Mouse (Mus musculus): ENCODE measurements around the gene Fam53a. TPM values are rescaled to one million over a fixed set of nuclear protein-coding genes. Genes with fewer than 3 reads are reported as not detected.

Gene Fam53a
- polyA plus RNA-seq, 1 experiment from 2014 or later, result 74.5 TPM

DNA sequence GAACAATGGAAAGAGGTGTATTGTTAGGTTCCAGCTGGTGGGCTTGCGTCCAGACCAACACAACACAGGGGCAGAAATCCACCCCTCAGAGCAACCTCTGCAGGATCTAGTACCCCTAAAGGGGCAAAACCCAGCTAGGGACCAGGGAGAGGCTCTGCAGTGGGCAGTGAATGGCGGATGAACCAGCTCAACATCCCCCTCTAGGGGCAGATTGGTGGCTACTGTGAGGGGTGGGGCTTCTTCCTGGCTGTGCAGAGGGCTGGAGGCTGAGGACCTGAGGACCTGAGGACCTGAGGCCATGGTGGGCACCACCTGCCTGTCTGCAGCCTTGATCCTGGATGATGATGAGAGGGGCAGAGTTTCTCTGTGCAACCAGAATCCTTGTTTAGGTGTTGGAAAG lies 35.8 kb downstream of the Fam53a start:
- peak; percentile 48 for DNase-seq (ENCODE audit: low spot score)
- no peak for ATAC-seq (ENCODE audit: insufficient number of reproducible peaks, low FRiP score, low TSS enrichment, low read depth)

DNA sequence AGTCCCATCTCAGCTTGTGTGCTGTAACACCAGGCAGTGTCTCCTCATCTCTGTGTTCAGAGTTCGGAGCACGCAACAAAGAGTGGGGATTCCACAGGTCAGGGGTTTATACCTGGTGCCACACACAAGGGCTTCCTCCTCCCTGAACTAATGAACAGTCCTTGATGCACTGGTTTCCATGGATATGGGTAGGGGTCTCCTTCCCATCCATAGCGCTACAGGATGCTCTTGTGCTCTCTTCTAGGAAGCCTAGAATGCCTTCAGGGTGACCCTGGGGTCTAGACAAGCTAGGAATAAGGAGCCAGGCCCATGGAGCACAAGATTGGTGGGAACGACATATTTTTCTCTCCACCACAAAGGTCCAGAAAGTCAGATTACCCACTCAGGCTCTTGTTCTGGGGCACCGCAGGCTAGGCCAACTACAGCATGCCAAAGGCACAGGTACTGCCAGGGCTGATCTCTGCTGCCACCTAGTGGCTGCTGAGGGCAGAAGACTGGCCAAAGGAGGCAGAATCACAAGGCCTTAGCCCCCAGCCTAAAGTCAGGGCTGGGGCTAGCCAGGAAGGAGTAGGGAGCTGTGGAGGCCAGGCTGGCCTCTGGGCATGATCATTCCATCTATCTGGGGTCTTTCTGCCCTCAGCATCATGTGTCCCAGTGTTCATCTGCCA lies 40.1 kb downstream of the Fam53a start:
- H3K4me2 ChIP-seq (ENCODE audit: low read depth, severe bottlenecking), result no peak overlapping the region
- no peak overlapping the region for H3K4me3 ChIP-seq (ENCODE audit: low read depth, low read length)
- H3K36me3 ChIP-seq (ENCODE audit: control insufficient read depth, insufficient read depth, low read length), result no peaks in the 10 kb centered on the region
- H3K27ac ChIP-seq (replicated peaks; ENCODE audit: low read depth, low read length), result no peak overlapping the region
- H3K9me3 ChIP-seq (ENCODE audit: control insufficient read depth, low read length), result no peaks in the 10 kb centered on the region
- 64% methylated on average over 5 of the region's 5 CpGs for WGBS
- DNase-seq (ENCODE audit: low spot score), result peak; percentile 88
- H3K27me3 ChIP-seq (ENCODE audit: control insufficient read depth, insufficient read depth, low read length), result no peaks in the 10 kb centered on the region
- ATAC-seq (ENCODE audit: insufficient number of reproducible peaks, low FRiP score, low TSS enrichment, low read depth), result no peak
- no peak overlapping the region for H3K9ac ChIP-seq (ENCODE audit: low read length)
- no peaks in the 10 kb centered on the region for H3K4me1 ChIP-seq (ENCODE audit: control insufficient read depth, insufficient read depth, low read length)

More for the DNA sequence above, 35.8 kb downstream of the Fam53a start:
- H3K4me2 ChIP-seq (ENCODE audit: low read depth, severe bottlenecking), result no peak overlapping the region
- H3K4me3 ChIP-seq (ENCODE audit: low read depth, low read length), result no peak overlapping the region
- 39% methylated on average over 2 of the region's 2 CpGs for WGBS
- no peaks in the 10 kb centered on the region for H3K4me1 ChIP-seq (ENCODE audit: control insufficient read depth, insufficient read depth, low read length)
- H3K9ac ChIP-seq (ENCODE audit: low read length), result no peak overlapping the region
- no peaks in the 10 kb centered on the region for H3K9me3 ChIP-seq (ENCODE audit: control insufficient read depth, low read length)
- no peaks in the 10 kb centered on the region for H3K36me3 ChIP-seq (ENCODE audit: control insufficient read depth, insufficient read depth, low read length)
- H3K27ac ChIP-seq (replicated peaks; ENCODE audit: low read depth, low read length), result no peak overlapping the region
- no peaks in the 10 kb centered on the region for H3K27me3 ChIP-seq (ENCODE audit: control insufficient read depth, insufficient read depth, low read length)

DNA sequence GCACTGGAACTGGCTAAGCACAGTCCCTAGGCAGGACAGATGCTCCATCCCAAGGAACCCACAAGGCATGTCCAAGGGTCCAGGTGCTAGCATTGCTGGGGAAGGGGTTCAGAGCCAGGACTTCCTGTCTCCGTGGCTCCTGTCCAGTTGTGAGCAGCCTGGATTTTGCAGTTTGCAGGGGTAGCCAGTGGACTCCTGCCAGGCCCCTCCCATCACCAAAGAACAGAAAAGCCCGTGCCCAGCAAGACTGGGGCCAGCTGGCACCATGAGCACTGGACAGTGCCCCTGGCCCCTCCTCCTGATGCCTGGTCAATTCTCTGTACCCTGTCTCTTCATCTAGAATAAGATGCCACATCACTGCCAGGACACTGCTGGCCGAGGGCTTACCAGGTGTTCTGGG lies 41.4 kb downstream of the Fam53a start:
- ATAC-seq (ENCODE audit: insufficient number of reproducible peaks, low FRiP score, low TSS enrichment, low read depth) (no peak), DNase-seq (ENCODE audit: low spot score) (no peak)
- WGBS, result 82% methylated on average over 3 of the region's 3 CpGs
- Histone ChIP-seq H3K9me3 (ENCODE audit: control insufficient read depth, low read length) (no peaks in the 10 kb centered on the region), H3K36me3 (ENCODE audit: control insufficient read depth, insufficient read depth, low read length) (no peaks in the 10 kb centered on the region), H3K4me2 (ENCODE audit: low read depth, severe bottlenecking) (no peak overlapping the region), H3K27ac (replicated peaks; ENCODE audit: low read depth, low read length) (no peak overlapping the region), H3K4me3 (ENCODE audit: low read depth, low read length) (no peak overlapping the region), H3K9ac (ENCODE audit: low read length) (no peak overlapping the region), H3K27me3 (ENCODE audit: control insufficient read depth, insufficient read depth, low read length) (no peaks in the 10 kb centered on the region), H3K4me1 (ENCODE audit: control insufficient read depth, insufficient read depth, low read length) (no peaks in the 10 kb centered on the region)

DNA sequence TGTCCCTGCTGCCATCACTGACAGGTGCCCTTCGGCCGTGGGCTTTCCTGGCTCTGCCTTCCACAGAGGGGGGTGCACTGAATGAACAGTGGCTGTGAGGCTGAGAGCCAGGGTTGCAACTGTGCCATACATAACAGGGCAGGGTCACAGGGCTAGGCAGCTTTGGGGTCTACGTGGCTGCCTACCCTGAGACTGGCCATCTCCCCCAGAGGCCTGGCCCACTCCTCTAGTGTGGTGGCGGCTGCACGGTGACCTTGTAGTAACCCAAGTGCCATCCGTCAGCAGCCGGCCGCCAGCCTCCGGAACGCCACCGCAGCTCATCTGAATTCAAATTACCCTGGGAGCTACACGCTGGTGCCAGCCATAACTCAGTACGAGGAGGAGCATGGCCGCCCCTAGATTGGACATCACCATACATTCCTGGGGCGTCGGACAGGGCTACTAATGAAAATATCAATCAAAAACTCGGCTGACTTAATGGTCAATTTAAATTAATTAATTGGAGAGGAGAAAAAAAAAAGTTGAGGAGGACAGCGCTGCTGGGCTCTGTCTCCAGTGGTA lies 41.9 kb downstream of the Fam53a start:
- H3K27me3 ChIP-seq (ENCODE audit: control insufficient read depth, insufficient read depth, low read length), result no peaks in the 10 kb centered on the region
- H3K4me1 ChIP-seq (ENCODE audit: control insufficient read depth, insufficient read depth, low read length), result no peaks in the 10 kb centered on the region
- DNase-seq (ENCODE audit: low spot score) (no peak), ATAC-seq (ENCODE audit: insufficient number of reproducible peaks, low FRiP score, low TSS enrichment, low read depth) (no peak)
- H3K9me3 ChIP-seq (ENCODE audit: control insufficient read depth, low read length), result no peaks in the 10 kb centered on the region
- H3K36me3 ChIP-seq (ENCODE audit: control insufficient read depth, insufficient read depth, low read length), result no peaks in the 10 kb centered on the region
- H3K4me2 ChIP-seq (ENCODE audit: low read depth, severe bottlenecking), result no peak overlapping the region
- H3K27ac ChIP-seq (replicated peaks; ENCODE audit: low read depth, low read length), result no peak overlapping the region
- no peak overlapping the region for H3K9ac ChIP-seq (ENCODE audit: low read length)
- no peak overlapping the region for H3K4me3 ChIP-seq (ENCODE audit: low read depth, low read length)
- 73% methylated on average over 18 of the region's 18 CpGs for WGBS

DNA sequence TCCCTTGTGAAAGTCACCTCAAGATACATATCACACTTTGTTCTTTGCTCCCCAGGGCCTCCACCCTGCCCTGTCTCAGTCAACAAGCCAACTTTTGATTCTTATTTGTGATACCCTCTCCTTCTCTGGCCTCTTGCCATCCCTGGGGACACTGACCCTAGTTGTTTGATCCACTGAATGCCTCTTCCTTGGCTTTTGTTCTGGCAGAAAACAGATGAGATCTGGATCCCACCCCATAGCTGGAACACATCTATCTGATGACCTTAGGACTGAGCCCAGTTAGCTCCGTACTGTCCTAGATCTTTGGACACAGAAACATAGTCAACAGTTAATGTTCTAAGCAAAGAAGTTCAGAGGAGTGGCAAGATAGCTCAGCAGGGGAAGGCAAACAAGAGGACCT lies 49.1 kb downstream of the Fam53a start:
- no peak for DNase-seq (ENCODE audit: low spot score)
- Histone ChIP-seq H3K4me3 (ENCODE audit: low read depth, low read length) (no peak overlapping the region), H3K27ac (replicated peaks; ENCODE audit: low read depth, low read length) (no peak overlapping the region), H3K4me1 (ENCODE audit: control insufficient read depth, insufficient read depth, low read length) (no peaks in the 10 kb centered on the region), H3K4me2 (ENCODE audit: low read depth, severe bottlenecking) (no peak overlapping the region), H3K9me3 (ENCODE audit: control insufficient read depth, low read length) (no peaks in the 10 kb centered on the region), H3K36me3 (ENCODE audit: control insufficient read depth, insufficient read depth, low read length) (no peaks in the 10 kb centered on the region), H3K9ac (ENCODE audit: low read length) (no peak overlapping the region), H3K27me3 (ENCODE audit: control insufficient read depth, insufficient read depth, low read length) (no peaks in the 10 kb centered on the region)
- no peak for ATAC-seq (ENCODE audit: insufficient number of reproducible peaks, low FRiP score, low TSS enrichment, low read depth)
- WGBS, result 82% methylated on average over 1 of the region's 1 CpGs

DNA sequence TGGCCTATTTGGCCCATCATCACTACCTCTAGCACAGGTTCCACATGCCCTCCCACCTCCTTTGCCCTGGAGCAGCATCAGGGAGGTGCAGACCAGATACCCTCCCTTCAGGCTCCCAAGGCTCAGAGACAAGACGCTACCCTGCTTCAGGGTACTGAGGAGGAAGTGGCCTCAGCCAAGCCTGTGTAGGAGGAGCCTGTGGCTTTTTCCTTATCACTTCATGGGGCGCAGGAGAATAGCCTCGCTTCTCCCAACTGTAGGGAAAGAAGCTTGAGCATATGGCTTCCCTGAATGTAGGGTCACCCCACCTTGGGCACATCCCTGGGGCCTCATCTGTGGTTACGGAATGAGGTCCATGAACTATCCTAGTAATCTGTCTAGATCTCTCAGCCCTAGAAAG lies 55.2 kb downstream of the Fam53a start:
- Histone ChIP-seq H3K4me3 (ENCODE audit: low read depth, low read length) (no peak overlapping the region), H3K9ac (ENCODE audit: low read length) (no peak overlapping the region), H3K4me1 (ENCODE audit: control insufficient read depth, insufficient read depth, low read length) (no peaks in the 10 kb centered on the region), H3K9me3 (ENCODE audit: control insufficient read depth, low read length) (no peaks in the 10 kb centered on the region), H3K27ac (replicated peaks; ENCODE audit: low read depth, low read length) (no peak overlapping the region), H3K36me3 (ENCODE audit: control insufficient read depth, insufficient read depth, low read length) (no peaks in the 10 kb centered on the region), H3K4me2 (ENCODE audit: low read depth, severe bottlenecking) (no peak overlapping the region), H3K27me3 (ENCODE audit: control insufficient read depth, insufficient read depth, low read length) (no peaks in the 10 kb centered on the region)
- 81% methylated on average over 4 of the region's 4 CpGs for WGBS
- ATAC-seq (ENCODE audit: insufficient number of reproducible peaks, low FRiP score, low TSS enrichment, low read depth), result no peak
- no peak for DNase-seq (ENCODE audit: low spot score)

DNA sequence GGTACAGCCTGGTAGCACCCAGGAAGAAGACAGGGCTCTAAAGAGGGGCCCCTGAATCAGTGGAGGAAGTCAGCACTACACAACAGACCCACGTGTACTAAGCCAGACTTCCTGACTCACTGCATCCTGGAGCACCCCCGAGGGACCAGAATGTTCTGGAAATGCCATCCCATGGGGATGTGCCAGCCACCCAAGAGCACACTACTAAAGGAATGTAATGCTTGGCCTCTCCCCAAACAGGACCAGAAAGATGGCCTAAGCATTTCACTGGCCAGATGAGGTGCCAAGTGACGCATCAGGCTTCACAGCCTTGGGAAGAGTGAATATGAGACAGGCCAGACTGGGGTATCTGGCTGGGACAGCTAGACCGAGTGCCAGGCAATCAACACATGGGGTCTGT lies 63.5 kb downstream of the Fam53a start:
- Histone ChIP-seq H3K9me3 (ENCODE audit: control insufficient read depth, low read length) (no peaks in the 10 kb centered on the region), H3K9ac (ENCODE audit: low read length) (no peak overlapping the region), H3K27ac (replicated peaks; ENCODE audit: low read depth, low read length) (no peak overlapping the region), H3K4me3 (ENCODE audit: low read depth, low read length) (no peak overlapping the region), H3K36me3 (ENCODE audit: control insufficient read depth, insufficient read depth, low read length) (no peaks in the 10 kb centered on the region), H3K4me2 (ENCODE audit: low read depth, severe bottlenecking) (no peak overlapping the region), H3K4me1 (ENCODE audit: control insufficient read depth, insufficient read depth, low read length) (no peaks in the 10 kb centered on the region), H3K27me3 (ENCODE audit: control insufficient read depth, insufficient read depth, low read length) (no peaks in the 10 kb centered on the region)
- WGBS, result 75% methylated on average over 4 of the region's 4 CpGs
- ATAC-seq (ENCODE audit: insufficient number of reproducible peaks, low FRiP score, low TSS enrichment, low read depth), result no peak
- DNase-seq (ENCODE audit: low spot score), result no peak

DNA sequence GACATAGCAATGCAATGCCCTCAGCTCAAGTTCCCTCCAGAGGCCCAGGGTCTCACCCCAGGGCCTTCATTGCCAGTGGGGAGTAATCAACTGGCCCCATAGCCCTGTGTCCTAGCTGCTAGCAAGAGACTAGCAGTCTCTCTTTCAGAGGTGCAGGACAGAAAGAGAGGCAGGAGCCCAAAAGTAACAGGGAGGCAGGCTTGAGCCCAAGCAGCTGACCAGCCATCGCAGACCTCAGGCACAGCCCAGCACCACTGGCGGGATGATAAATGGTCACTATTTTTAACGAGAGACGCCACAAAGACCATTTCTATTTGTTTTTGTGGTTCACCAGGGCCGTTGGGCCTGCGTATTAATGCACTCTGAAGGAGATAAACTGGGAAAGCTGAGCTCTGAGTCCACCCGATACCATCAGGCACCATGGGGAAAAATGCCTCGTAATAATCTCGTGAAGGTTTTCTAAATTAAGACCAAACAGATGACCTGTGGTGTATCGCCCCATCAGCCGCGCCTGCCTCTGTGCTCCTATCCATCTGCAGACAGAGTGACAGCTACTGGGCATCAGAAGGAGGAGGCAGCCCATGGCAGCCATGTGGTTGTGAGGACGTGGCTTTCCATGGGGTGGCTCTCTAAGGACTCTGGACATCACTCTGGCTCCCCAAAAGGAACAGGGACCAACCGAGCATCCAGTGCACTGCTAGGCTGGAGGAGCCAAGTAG lies 73.0 kb downstream of the Fam53a start:
- H3K4me3 ChIP-seq (ENCODE audit: low read depth, low read length), result no peak overlapping the region
- no peaks in the 10 kb centered on the region for H3K27me3 ChIP-seq (ENCODE audit: control insufficient read depth, insufficient read depth, low read length)
- no peak for ATAC-seq (ENCODE audit: insufficient number of reproducible peaks, low FRiP score, low TSS enrichment, low read depth)
- no peaks in the 10 kb centered on the region for H3K9me3 ChIP-seq (ENCODE audit: control insufficient read depth, low read length)
- H3K27ac ChIP-seq (replicated peaks; ENCODE audit: low read depth, low read length), result no peak overlapping the region
- H3K4me2 ChIP-seq (ENCODE audit: low read depth, severe bottlenecking), result no peak overlapping the region
- 69% methylated on average over 14 of the region's 14 CpGs for WGBS
- no peaks in the 10 kb centered on the region for H3K36me3 ChIP-seq (ENCODE audit: control insufficient read depth, insufficient read depth, low read length)
- no peaks in the 10 kb centered on the region for H3K4me1 ChIP-seq (ENCODE audit: control insufficient read depth, insufficient read depth, low read length)
- no peak for DNase-seq (ENCODE audit: low spot score)
- no peak overlapping the region for H3K9ac ChIP-seq (ENCODE audit: low read length)

Measured in limb, embryonic 11.5 days (tissue).